Mouse (Mus musculus) 3134 (cell line): ENCODE measurements at regions not wholly inside any gene's neighbourhood (a gene's known extent, or its start where the extent isn't known, plus 50 kb on each side); places are given as distances from the start of the nearest gene placed in this dataset.
A peak's percentile ranks its signal among the peaks of the same experiment; 100 is the strongest.
"Not testable (repeated sequence)": the region's sequence is repeated elsewhere in the genome, so short reads cannot be mapped to it uniquely, and the experiment has no call there.

Source experiments
- DNase-seq: peaks from one replicate; pipeline ENCODE4 v3.0.0-alpha.2; 2011; ENCODE audit warnings: low spot score; ENCODE audit not compliant: insufficient read length; ENCODE audit errors: extremely low read depth

DNA sequence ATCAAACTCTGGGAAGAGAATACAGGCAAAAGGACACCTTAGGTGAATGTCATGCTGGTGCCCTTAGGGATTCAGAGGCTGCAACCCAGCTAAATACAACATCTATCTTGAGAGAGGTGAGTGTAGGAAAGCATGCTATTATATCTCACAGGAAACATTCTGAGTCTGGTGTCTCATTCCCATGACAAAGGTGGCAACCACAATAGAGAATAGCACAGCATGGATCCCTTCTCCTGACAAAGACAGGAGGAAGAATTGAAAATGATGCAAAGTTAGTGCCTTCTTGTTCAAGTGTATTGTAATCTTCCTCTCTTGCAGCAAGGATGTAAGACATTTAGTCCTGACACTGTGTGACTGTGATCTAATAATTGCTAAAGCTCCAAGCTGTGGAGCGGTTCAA lies 532.8 kb downstream of the Tfec start:
- DNase-seq, result no peak

DNA sequence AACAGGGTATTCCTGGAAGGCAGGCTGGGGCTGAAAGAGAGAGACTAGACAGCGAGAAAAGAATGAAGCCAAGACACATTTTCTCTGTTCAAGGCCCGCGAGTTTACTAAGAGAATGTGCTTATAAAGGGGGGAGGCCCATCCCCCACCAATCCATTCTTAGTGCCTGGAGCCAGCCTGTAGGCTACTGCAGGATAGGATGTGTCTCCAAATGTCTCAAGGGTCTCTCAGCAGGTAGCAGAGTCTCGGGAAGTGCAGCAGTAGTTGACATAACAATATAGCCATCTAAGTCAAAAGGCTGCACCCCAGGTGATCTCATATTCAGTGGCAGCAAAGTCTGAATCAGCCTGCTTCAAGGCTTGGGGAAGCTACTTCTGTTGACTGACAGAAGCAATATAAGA lies 536.2 kb downstream of the Tfec start:
- DNase-seq, result no peak

DNA sequence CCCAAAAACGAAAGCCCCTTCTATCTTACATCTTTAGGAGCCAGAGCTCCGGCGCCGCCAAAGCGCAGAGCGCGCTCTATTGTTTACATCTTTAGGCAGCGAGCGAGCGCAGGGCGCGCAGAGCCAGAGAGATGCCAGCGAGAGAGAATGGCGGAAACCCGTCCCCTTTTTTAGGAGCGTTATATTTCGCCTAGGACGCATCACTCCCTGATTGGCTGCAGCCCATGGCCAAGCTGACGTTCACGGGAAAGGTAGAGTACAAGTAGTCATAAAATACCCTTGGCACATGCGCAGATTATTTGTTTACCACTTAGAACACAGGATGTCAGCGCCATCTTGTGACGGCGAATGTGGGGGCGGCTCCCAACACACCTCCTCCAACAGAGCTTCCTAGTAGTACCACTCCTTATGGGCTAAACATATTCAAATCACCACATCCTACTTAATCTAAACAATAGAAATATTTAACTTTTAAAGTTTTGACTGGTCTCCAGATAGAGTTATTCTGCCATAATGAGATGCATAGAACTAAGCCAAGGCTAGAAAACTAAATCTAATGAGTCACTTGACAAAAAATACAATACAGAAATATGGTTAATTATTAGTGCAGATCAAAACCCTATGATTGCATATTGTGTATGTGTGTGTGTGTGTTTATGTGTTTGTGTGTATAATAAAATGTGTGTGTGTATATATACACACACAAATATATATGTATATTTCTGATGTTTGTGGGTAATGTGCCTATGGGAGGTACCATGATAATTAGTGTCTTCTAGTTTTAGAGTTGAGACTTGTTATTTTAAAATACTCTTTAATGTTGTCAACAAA lies 538.1 kb downstream of the Tfec start:
- DNase-seq, result not testable (repeated sequence)

DNA sequence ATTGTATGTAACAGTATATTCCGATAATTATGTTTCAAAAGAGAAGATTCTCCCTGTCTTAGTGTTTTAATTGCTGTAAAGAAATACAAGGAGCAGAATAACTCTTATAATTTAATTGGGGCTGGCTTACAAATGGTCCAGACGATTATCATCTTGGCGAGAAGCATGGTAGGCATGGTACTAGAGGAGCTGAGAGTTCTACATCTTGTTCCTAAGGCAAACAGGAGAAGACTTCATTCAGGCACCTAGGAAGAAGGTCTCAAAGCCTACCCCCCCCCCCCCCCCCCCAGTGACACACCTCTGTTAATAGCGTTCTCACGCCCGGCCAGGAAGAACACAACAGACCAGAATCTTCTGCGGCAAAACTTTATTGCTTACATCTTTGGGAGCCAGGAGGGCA lies 538.8 kb downstream of the Tfec start:
- DNase-seq, result no peak

DNA sequence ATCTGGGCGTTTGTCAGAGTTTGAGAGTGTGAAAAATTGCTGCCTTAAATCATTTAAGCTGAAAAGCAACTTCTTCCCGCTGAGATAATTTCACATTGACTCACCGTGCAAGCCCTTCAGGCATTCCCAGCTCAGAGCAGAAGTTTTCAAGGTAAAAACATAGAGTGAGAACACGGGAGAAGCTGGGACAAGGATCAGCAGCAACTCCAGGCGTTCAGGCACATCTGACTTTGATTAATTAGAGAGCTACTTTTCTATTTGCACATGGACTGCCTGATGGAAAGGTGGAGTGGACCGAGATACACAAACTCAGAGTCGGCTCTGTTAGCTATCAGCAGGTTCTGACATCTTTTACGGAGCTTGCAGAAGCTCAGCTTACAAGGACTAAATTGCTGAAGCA lies 564.6 kb downstream of the Tfec start:
- DNase-seq, result no peak

DNA sequence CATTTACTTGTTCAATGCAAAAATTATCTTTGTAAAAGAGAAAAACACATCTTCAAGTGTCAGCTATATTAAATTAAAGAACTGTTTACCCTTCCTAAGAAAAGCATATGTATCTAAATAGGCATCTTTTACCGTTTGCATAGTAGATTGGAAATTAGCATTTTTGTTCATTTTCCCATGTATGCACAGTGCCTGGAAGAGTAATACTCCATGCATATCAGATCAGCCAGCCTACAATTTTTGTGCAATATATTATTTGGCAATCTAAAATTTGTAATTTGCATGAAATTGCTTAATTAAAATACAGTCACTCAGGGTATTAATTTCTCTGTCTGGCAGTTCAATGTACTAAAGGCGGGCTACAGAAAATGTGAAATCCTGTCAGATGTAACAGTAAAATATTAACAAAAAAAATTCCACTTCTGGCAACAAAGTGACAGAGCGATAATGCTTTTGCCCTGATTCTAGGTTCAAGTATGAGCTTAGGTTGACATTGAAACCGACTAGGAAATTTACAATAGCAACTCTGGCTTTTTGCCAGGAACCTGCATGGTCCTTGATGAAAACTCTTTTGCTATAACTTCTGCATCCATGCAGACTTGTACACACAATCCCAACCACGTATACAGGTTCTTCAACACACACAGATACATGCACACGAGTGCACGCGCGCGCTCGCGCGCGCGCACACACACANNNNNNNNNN lies 583.8 kb downstream of the Tfec start:
- peak; percentile 5 for DNase-seq

DNA sequence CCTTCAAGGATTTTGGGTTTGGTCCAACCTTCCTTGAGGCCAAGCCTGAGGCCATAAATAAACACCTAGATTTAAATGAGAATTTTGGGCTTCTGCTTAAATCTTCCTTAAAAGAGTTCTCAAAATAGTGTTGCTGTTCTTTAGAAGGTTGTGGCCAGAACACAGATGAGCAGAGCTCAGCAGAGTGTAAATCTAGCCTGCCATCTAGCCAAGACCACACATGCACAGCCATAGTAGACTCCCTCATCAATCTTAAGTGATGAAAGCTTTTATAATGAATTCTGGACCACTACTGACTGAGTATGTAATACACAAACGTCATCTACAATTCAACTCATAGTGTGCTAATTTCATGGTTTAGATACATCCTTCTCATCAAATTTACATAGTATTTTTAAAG lies 585.3 kb downstream of the Tfec start:
- no peak for DNase-seq

DNA sequence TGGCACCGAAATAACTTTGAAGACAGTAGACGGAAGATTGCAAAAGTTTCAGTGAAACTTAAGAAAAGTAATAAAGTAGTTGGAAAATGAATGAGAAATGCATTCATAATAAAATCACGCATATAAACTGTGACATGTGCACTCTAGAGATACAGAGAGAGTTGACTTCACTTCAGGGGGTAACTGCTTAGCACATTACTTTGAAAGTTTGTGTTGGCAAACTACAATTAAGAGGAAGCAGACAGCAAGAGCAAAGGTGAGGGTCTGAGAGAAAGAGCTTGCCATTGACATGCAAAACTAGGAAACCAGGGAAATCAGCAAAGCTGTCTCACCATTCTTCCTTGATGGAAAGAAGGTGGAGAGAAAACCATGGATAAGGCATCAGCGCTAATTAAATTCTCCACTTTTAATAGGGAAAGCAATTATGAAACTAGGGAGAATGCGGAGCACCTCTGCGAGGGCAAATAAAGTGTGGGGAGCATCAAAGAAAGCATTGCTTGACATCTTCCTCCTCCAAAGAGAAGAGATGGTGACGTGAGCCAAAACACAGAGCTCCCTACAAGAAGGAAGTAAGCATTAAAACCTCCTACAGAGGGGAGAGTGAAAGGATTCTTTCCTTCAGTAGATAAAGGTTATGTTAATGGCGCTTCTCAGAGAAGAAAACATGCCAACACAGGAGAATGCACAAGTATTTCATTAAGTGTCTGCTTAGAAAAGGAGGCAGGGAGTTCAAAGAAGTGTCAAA lies 563.0 kb downstream of the Mdfic start:
- DNase-seq, result no peak

DNA sequence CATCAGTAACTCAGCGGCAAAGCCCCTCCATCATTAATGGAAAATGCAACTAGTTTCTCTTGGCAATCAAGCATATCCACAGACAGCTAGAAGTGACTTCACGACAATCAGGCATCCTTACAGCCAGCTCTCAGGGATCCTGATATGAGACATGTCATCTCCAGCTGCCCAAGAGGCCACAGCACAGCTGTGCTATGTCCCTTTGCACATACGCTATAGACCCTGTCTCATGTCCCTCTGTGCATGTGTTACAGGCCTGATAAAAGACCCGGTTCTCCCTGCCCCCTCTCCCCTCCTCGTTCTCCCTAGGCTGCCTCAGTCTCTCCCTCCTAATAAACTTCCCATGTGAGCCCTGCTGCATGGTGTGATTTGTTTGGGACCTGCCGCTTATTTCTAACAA lies 561.5 kb downstream of the Mdfic start:
- DNase-seq, result no peak
